Mouse (Mus musculus) limb, embryonic 11.5 days (tissue): ENCODE data around the gene Nos1. TPM values are rescaled to one million over a fixed set of nuclear protein-coding genes. Genes with fewer than 3 reads are reported as not detected.

ENCODE experiments used
- ATAC-seq: fragments of 200-750 bp; cut with Nextera tagmentation; 2 replicates; pipeline ENCODE4 v1.8.0; 2017; ENCODE audit warnings: low read depth; ENCODE audit not compliant: insufficient number of reproducible peaks, low FRiP score, low TSS enrichment
- DNase-seq: peaks from one replicate; pipeline ENCODE4 v3.0.0-alpha.2; 2015; ENCODE audit warnings: low spot score
- H3K27ac ChIP-seq: fragments of 300-500 bp; sonication (generic); replicated peaks from 2 replicates; pipeline ENCODE4 v1.5.1; 2014; ENCODE audit warnings: low read depth, mild to moderate bottlenecking, low read length
- H3K27me3 ChIP-seq: fragments of 300-500 bp; sonication (generic); 2 replicates; pipeline ENCODE4 v1.6.1; 2014; ENCODE audit warnings: mild to moderate bottlenecking, low read length, mixed read lengths; ENCODE audit not compliant: control insufficient read depth, insufficient read depth
- H3K36me3 ChIP-seq: fragments of 300-500 bp; sonication (generic); 2 replicates; pipeline ENCODE4 v1.6.1; 2014; ENCODE audit warnings: mild to moderate bottlenecking, low read length, moderate library complexity, mixed read lengths; ENCODE audit not compliant: control insufficient read depth, insufficient read depth
- H3K4me1 ChIP-seq: fragments of 300-500 bp; sonication (generic); 2 replicates; pipeline ENCODE4 v1.6.1; 2014; ENCODE audit warnings: low read length, mixed read lengths; ENCODE audit not compliant: control insufficient read depth, insufficient read depth
- H3K4me2 ChIP-seq: fragments of 300-500 bp; sonication (generic); 2 replicates; pipeline ENCODE4 v1.6.1; 2014; ENCODE audit warnings: low read depth, mild to moderate bottlenecking, moderate library complexity; ENCODE audit not compliant: severe bottlenecking
- H3K4me3 ChIP-seq: fragments of 300-500 bp; sonication (generic); 2 replicates; pipeline ENCODE4 v1.5.1; 2014; ENCODE audit warnings: low read depth, low read length
- H3K9ac ChIP-seq: fragments of 300-500 bp; sonication (generic); 2 replicates; pipeline ENCODE4 v1.6.1; 2014; ENCODE audit warnings: mild to moderate bottlenecking, low read length
- H3K9me3 ChIP-seq: fragments of 300-500 bp; sonication (generic); 2 replicates; pipeline ENCODE4 v1.6.1; 2016; ENCODE audit warnings: low read length; ENCODE audit not compliant: control insufficient read depth
- WGBS: fragments of 180-500 bp; shearing (Covaris S2); extraction: QIAGEN DNeasy Blood & Tissue Kit; methylation state at CpG from one replicate; pipeline ENCODE4 v1.1.7; 2014; 5-methylcytosine and 5-hydroxymethylcytosine counted together
- polyA plus RNA-seq: library from polyadenylated mRNA; unstranded; fragments of >200 nt; fragmentation: Nextera tagmentation; extraction: Ambion mirVana; gene quantifications from 2 replicates; pipeline ENCODE4 v1.2.1, GENCODE M21; 2014

Nos1 gene
- polyA plus RNA-seq, 1 experiment from 2014 or later, result 0.12 TPM

- Histone ChIP-seq H3K36me3 (no peaks in the 10 kb centered on the region), H3K9me3 (no peaks in the 10 kb centered on the region), H3K27ac (no peak overlapping the region), H3K4me1 (no peaks in the 10 kb centered on the region), H3K27me3 (no peaks in the 10 kb centered on the region), H3K9ac (no peak overlapping the region), H3K4me2 (no peak overlapping the region), H3K4me3 (no peak overlapping the region)
- WGBS, result 69% methylated on average over 4 of the region's 4 CpGs
- ATAC-seq, result no peak
- no peak for DNase-seq
Measured at GRCm38 (mm10) chr5:117909524-117909923, 128.7 kb downstream of the Nos1 start.

- no peak overlapping the region for H3K4me3 ChIP-seq
- no peaks in the 10 kb centered on the region for H3K27me3 ChIP-seq
- H3K4me1 ChIP-seq, result no peaks in the 10 kb centered on the region
- H3K9ac ChIP-seq, result no peak overlapping the region
- H3K9me3 ChIP-seq, result no peaks in the 10 kb centered on the region
- H3K27ac ChIP-seq, result no peak overlapping the region
- DNase-seq, result no peak
- no peak overlapping the region for H3K4me2 ChIP-seq
- no peak for ATAC-seq
- WGBS, result 90% methylated on average over 5 of the region's 5 CpGs
- no peaks in the 10 kb centered on the region for H3K36me3 ChIP-seq
Measured at GRCm38 (mm10) chr5:117916349-117916748, 135.5 kb downstream of the Nos1 start.

- no peak overlapping the region for H3K27ac ChIP-seq
- no peak overlapping the region for H3K4me3 ChIP-seq
- ATAC-seq (no peak), DNase-seq (no peak)
- H3K27me3 ChIP-seq, result no peaks in the 10 kb centered on the region
- 65% methylated on average over 3 of the region's 3 CpGs for WGBS
- H3K4me1 ChIP-seq, result no peaks in the 10 kb centered on the region
- no peak overlapping the region for H3K9ac ChIP-seq
- no peaks in the 10 kb centered on the region for H3K9me3 ChIP-seq
- no peak overlapping the region for H3K4me2 ChIP-seq
- no peaks in the 10 kb centered on the region for H3K36me3 ChIP-seq
Measured at GRCm38 (mm10) chr5:117916906-117917305, 136.1 kb downstream of the Nos1 start.

GRCm38 (mm10) chr5:117921786-117922528 is 141.1 kb downstream of the Nos1 start:
- H3K9me3 ChIP-seq, result no peaks in the 10 kb centered on the region
- H3K36me3 ChIP-seq, result no peaks in the 10 kb centered on the region
- H3K27ac ChIP-seq, result no peak overlapping the region
- no peak overlapping the region for H3K4me3 ChIP-seq
- no peak for DNase-seq
- H3K4me1 ChIP-seq, result no peaks in the 10 kb centered on the region
- H3K4me2 ChIP-seq, result no peak overlapping the region
- no peak overlapping the region for H3K9ac ChIP-seq
- H3K27me3 ChIP-seq, result no peaks in the 10 kb centered on the region
- WGBS, result 90% methylated on average over 12 of the region's 12 CpGs
- ATAC-seq, result no peak

GRCm38 (mm10) chr5:117923688-117924087 is 142.9 kb downstream of the Nos1 start:
- ATAC-seq, result no peak
- Histone ChIP-seq H3K36me3 (no peaks in the 10 kb centered on the region), H3K4me2 (no peak overlapping the region), H3K27me3 (no peaks in the 10 kb centered on the region), H3K4me1 (no peaks in the 10 kb centered on the region), H3K4me3 (no peak overlapping the region), H3K9ac (no peak overlapping the region), H3K27ac (no peak overlapping the region), H3K9me3 (no peaks in the 10 kb centered on the region)
- WGBS, result 28% methylated on average over 6 of the region's 6 CpGs
- no peak for DNase-seq

- 92% methylated on average over 2 of the region's 2 CpGs for WGBS
- H3K4me3 ChIP-seq, result no peak overlapping the region
Measured at GRCm38 (mm10) chr5:117928553-117928952, 147.7 kb downstream of the Nos1 start.

GRCm38 (mm10) chr5:117932222-117932621 is 151.4 kb downstream of the Nos1 start:
- ATAC-seq, result no peak

More at GRCm38 (mm10) chr5:117928553-117928952, 147.7 kb downstream of the Nos1 start:
- ATAC-seq (no peak), DNase-seq (no peak)
- Histone ChIP-seq H3K4me2 (no peak overlapping the region), H3K9ac (no peak overlapping the region), H3K9me3 (no peaks in the 10 kb centered on the region), H3K27me3 (no peaks in the 10 kb centered on the region), H3K4me1 (no peaks in the 10 kb centered on the region), H3K36me3 (no peaks in the 10 kb centered on the region), H3K27ac (no peak overlapping the region)

GRCm38 (mm10) chr5:117932862-117933261 is 152.0 kb downstream of the Nos1 start:
- Histone ChIP-seq H3K4me2 (no peak overlapping the region), H3K9me3 (no peaks in the 10 kb centered on the region), H3K27ac (no peak overlapping the region), H3K4me3 (no peak overlapping the region), H3K9ac (no peak overlapping the region), H3K4me1 (no peaks in the 10 kb centered on the region), H3K36me3 (no peaks in the 10 kb centered on the region), H3K27me3 (peaks cover 2% of the 10 kb centered on the region; the same call in 1 of the 2 replicates)
- peak; percentile 93 for DNase-seq
- 0% methylated on average over 8 of the region's 9 CpGs for WGBS
- no peak for ATAC-seq

More at GRCm38 (mm10) chr5:117932222-117932621, 151.4 kb downstream of the Nos1 start:
- Histone ChIP-seq H3K9me3 (no peaks in the 10 kb centered on the region), H3K27ac (no peak overlapping the region), H3K4me3 (no peak overlapping the region), H3K27me3 (peaks cover 2% of the 10 kb centered on the region; the same call in 1 of the 2 replicates), H3K4me1 (no peaks in the 10 kb centered on the region), H3K4me2 (no peak overlapping the region), H3K9ac (no peak overlapping the region), H3K36me3 (no peaks in the 10 kb centered on the region)
- DNase-seq, result no peak
- 35% methylated on average over 2 of the region's 2 CpGs for WGBS
